Mouse (Mus musculus): ENCODE data around the gene Serpina5. TPM values are rescaled to one million over a fixed set of nuclear protein-coding genes. Genes with fewer than 3 reads are reported as not detected.
"Not testable (repeated sequence)": the region's sequence is repeated elsewhere in the genome, so short reads cannot be mapped to it uniquely, and the experiment has no call there.

The Serpina5 gene
- polyA plus RNA-seq, 1 experiment from 2014 or later: not detected

DNA sequence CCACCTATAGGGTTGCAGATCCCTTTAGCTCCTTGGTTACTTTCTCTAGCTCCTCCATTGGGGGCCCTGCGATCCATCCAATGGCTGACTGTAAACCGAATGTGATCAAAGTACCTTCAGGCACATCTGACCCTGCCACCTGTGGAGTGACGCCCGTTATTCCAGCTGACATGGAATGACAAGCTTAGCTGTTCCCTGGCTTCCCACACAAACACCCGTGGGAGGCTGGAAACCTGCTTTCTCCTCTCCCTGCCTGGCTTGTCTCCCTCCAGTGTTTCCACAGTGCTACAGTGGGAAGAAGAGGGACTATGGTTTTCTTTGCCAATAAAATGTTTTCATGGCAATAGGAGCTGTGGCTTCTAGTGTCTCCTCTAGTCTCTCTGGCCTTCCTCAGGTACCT, 28.6 kb upstream of the Serpina5 start:
- WGBS: 50% methylated on average over 5 of the region's 5 CpGs
- no peaks in the 10 kb centered on the region for H3K36me3 ChIP-seq

DNA sequence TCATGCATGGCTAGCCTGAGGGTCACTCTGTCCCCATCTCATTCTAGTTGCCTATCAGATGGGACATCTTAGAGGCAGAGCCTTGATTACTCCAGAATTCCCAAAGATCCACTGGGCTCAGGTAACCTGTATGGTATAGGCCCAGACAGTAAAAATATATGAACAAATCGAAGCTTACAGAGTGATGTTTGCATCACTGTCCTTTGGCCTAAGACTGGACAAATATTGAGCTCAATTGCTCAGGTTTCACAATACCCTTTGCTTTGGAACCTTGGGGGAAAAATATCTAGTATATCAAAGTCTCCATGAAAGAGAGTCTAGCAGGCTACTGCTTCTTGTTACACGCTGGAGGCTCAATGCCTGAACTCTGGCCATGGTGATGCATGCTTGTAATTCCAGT, 10.8 kb upstream of the Serpina5 start:
- WGBS: 69% methylated on average over 2 of the region's 2 CpGs
- no peak for ATAC-seq (replicated peaks; ENCODE audit: low FRiP score)
- H3K27me3 ChIP-seq: no peaks in the 10 kb centered on the region
- no peak overlapping the region for H3K27ac ChIP-seq
- no peaks in the 10 kb centered on the region for H3K36me3 ChIP-seq
- H3K4me1 ChIP-seq: no peaks in the 10 kb centered on the region
- H3K9ac ChIP-seq: no peak overlapping the region
- no peak overlapping the region for H3K4me3 ChIP-seq (replicated peaks)
- H3K4me2 ChIP-seq: no peak overlapping the region
- no peaks in the 10 kb centered on the region for H3K9me3 ChIP-seq (replicated peaks)

More for the DNA sequence above, 28.6 kb upstream of the Serpina5 start:
- Histone ChIP-seq H3K4me2 (no peak overlapping the region), H3K4me1 (no peaks in the 10 kb centered on the region), H3K9ac (no peak overlapping the region), H3K27ac (no peak overlapping the region), H3K27me3 (no peaks in the 10 kb centered on the region), H3K4me3 (replicated peaks) (no peak overlapping the region), H3K9me3 (replicated peaks) (no peaks in the 10 kb centered on the region)
- no peak for ATAC-seq (replicated peaks; ENCODE audit: low FRiP score)

DNA sequence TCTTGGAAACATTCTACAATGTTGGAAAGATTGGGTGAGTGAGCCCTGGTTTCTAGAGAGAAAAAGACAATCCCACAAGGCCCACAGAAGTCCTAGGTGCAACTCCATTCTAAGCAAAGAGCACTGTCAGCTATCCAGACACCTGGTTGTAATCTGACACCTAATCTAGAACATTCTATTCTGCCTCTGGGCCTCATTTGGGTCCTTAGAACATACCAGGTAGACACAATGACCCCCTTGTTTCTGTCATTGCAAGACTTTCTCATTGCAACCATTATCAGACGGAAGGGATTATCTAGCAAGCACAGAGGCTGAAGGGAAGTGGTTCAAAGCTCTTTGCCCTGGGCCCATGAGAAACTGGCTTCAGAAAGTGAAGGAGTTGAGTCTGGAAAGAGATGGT, 9.6 kb upstream of the Serpina5 start:
- H3K9me3 ChIP-seq (replicated peaks): no peaks in the 10 kb centered on the region
- H3K9ac ChIP-seq: no peak overlapping the region
- no peaks in the 10 kb centered on the region for H3K4me1 ChIP-seq
- H3K27ac ChIP-seq: no peak overlapping the region
- WGBS: 90% methylated on average over 1 of the region's 1 CpGs
- H3K27me3 ChIP-seq: no peaks in the 10 kb centered on the region
- no peak for ATAC-seq (replicated peaks; ENCODE audit: low FRiP score)
- no peak overlapping the region for H3K4me2 ChIP-seq
- H3K36me3 ChIP-seq: no peaks in the 10 kb centered on the region
- H3K4me3 ChIP-seq (replicated peaks): no peak overlapping the region

DNA sequence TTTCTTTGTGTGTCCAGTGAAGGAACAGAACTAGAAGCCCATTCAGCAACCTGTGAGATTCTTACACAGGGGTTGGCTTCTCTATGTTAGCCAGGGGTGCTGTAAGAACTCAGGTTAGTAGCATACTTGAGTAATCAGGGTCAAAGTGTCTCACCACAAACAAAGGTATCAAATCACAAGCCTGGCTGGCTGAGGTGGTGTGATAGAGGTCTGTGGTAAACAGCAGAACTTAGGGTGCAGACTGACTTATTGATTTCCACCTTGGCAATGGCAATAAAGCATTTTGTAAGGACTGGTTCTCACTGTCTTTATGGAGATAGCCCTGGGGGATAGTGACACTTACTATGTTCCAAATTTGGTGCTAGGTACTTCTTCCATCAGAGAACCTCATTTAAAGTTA, 4.9 kb downstream of the Serpina5 start:
- Histone ChIP-seq H3K36me3 (no peaks in the 10 kb centered on the region), H3K4me2 (no peak overlapping the region), H3K4me3 (replicated peaks) (no peak overlapping the region), H3K27me3 (no peaks in the 10 kb centered on the region), H3K27ac (no peak overlapping the region), H3K9me3 (replicated peaks) (no peaks in the 10 kb centered on the region), H3K9ac (no peak overlapping the region), H3K4me1 (no peaks in the 10 kb centered on the region)
- no peak for ATAC-seq (replicated peaks; ENCODE audit: low FRiP score)

DNA sequence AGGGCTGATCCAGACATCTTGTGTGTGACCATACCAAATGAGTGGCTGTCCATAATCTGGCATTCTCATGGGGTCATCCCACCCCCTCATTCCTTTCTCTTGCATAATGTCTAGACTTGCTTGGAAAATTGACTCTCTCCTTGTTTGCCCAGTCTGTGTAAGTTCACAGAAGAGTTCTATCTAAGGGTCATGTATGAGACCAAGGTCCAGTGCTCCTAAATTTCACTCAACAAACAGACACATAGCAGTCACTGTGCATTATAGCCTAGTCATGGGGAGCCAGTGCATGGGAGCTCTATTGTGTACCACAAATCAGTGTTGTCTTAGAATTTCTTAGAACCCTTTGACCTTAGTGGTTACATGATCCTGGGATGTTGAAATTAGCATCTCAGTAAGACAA, 6.0 kb downstream of the Serpina5 start:
- Histone ChIP-seq H3K27me3 (no peaks in the 10 kb centered on the region), H3K27ac (no peak overlapping the region), H3K4me2 (no peak overlapping the region), H3K4me3 (replicated peaks) (no peak overlapping the region), H3K4me1 (no peaks in the 10 kb centered on the region), H3K9me3 (replicated peaks) (no peaks in the 10 kb centered on the region), H3K9ac (no peak overlapping the region), H3K36me3 (no peaks in the 10 kb centered on the region)
- ATAC-seq (replicated peaks; ENCODE audit: low FRiP score): no peak

DNA sequence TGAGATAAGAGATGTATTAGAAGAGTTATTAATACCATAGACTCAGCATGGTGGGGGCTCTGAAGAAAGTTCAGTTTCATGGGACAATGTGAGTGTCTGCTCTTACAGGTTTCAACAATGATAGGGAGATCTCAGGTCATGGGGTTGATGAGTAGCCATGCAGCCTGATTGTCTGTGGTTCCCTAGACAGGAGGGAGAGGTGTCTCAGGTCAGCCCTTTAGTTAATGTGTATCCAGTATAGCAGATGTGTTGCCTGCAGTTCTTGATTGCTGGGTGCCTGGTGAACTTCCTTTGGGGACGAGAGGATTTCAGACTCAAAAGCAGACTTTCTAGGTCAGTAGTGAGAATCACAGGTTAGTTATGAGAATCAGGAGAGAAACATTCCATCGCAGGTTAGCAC, 7.6 kb downstream of the Serpina5 start:
- Histone ChIP-seq H3K27me3 (no peaks in the 10 kb centered on the region), H3K36me3 (no peaks in the 10 kb centered on the region), H3K9me3 (replicated peaks) (no peaks in the 10 kb centered on the region), H3K4me1 (no peaks in the 10 kb centered on the region), H3K9ac (no peak overlapping the region), H3K4me2 (no peak overlapping the region), H3K4me3 (replicated peaks) (no peak overlapping the region), H3K27ac (no peak overlapping the region)
- WGBS: 75% methylated on average over 2 of the region's 2 CpGs
- no peak for ATAC-seq (replicated peaks; ENCODE audit: low FRiP score)

DNA sequence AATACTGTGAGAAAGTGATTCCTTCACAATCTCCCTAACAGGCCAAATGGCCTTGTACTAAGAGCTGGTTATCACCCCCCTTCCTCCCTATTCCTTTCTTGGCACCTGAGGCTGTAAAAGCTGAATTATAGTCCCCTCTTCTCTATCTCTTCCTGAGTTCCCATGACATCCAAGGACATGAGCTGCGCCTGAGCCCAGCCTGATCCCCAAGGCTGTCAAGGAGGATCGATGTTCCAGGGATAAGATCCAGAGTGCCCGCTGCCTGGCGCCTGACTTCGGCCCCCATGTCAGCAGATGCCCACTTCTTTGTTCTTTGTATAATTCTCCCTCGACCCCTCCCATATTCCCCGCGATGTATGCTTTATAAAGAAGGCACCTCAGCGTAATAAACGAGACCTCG, 11.4 kb downstream of the Serpina5 start, which contains the start of gene Serpina3a:
Gene Serpina3a, plus strand, starts transcription at position 392 of the 400 bp plus-strand sequence.
- H3K36me3 ChIP-seq; ATAC-seq (replicated peaks; ENCODE audit: low FRiP score): not testable (repeated sequence)
- WGBS: 77% methylated on average over 11 of the region's 11 CpGs

DNA sequence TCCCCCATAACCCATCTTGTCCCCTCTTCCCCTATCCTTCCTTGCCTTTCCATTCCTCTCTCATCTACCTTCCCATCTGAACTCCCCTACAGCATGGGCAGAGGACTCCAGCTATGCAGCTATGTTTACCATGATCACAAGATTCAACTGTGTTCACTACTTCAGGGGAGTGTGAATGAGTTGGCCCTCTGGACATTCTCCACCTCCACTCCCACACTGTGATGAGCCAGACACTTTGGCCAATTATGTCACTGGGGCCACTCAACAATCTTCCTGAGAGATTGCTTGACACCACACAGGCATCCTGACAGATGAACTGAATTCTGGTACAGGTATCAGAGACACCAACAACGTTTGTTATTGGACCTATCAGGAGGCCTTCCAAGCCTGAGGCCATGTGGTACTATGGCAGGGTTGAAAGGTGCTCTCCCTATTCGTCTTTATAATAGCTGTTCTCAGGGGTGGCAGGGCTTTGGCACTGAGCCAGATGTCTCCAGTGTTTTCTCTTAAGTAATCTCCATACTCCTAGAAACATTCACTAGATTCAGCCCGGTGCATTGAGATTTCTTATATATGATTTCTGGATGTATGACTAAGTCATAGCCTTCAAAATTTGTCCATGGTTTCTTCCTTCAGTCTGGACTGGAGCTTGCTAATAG, 14.1 kb downstream of the Serpina5 start:
- WGBS: 46% methylated on average over 3 of the region's 3 CpGs
- ATAC-seq (replicated peaks; ENCODE audit: low FRiP score): no peak
- H3K9ac ChIP-seq: no peak overlapping the region

More for the DNA sequence above, 11.4 kb downstream of the Serpina5 start, which contains the start of gene Serpina3a:
- not testable (repeated sequence) for H3K4me3 ChIP-seq (replicated peaks); H3K27ac ChIP-seq; H3K27me3 ChIP-seq; H3K9ac ChIP-seq; H3K4me1 ChIP-seq; H3K9me3 ChIP-seq (replicated peaks); H3K4me2 ChIP-seq

DNA sequence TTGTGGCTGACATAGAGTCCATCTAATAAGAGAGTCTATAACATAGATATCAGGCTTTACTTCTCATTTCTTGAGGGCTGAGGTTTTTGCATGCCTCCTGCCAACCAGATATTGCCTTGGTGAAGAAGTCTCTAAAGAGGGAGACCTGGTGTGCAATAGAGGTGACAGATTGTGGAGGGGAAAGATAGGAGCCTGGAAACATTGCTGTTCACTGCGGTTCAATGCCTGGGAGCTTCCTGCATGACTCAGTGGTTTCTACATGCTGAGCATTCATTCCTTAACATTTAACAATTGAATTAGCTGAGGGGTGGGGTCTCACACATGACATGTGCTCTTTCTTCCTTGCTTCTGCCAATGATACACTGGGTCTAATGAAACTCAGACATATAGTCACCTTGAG, 22.2 kb downstream of the Serpina5 start:
- H3K9me3 ChIP-seq (replicated peaks): no peaks in the 10 kb centered on the region
- H3K36me3 ChIP-seq: no peaks in the 10 kb centered on the region
- no peak overlapping the region for H3K9ac ChIP-seq
- no peak overlapping the region for H3K4me3 ChIP-seq (replicated peaks)
- no peak overlapping the region for H3K27ac ChIP-seq
- no peak for ATAC-seq (replicated peaks; ENCODE audit: low FRiP score)
- no peaks in the 10 kb centered on the region for H3K4me1 ChIP-seq
- WGBS: 88% methylated on average over 1 of the region's 1 CpGs
- H3K27me3 ChIP-seq: no peaks in the 10 kb centered on the region
- no peak overlapping the region for H3K4me2 ChIP-seq

More for the DNA sequence above, 14.1 kb downstream of the Serpina5 start:
- H3K27ac ChIP-seq: no peak overlapping the region
- H3K4me3 ChIP-seq (replicated peaks): no peak overlapping the region
- H3K27me3 ChIP-seq: no peaks in the 10 kb centered on the region
- H3K9me3 ChIP-seq (replicated peaks): no peaks in the 10 kb centered on the region
- H3K4me1 ChIP-seq: no peaks in the 10 kb centered on the region
- no peaks in the 10 kb centered on the region for H3K36me3 ChIP-seq
- no peak overlapping the region for H3K4me2 ChIP-seq

DNA sequence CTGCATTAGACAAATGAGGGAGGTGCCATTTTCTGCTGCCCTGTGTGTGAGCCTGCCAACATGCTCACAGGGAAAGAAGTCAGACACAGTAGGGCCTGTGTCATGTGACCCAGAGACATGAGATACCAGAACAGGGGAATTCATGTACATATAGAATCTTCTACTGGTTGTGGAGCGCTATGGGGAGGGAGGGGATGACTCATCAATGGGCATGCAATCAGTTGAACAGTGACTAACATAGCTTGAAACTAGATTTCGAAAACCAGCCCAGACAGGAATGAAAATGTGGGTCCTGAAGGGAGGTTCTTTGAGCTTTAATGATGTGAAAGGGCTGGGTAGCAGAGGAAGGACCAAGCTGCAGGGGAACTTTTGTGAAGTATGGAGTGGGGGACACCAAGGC, 23.1 kb downstream of the Serpina5 start:
- Histone ChIP-seq H3K4me2 (no peak overlapping the region), H3K4me3 (replicated peaks) (no peak overlapping the region), H3K27ac (no peak overlapping the region), H3K9me3 (replicated peaks) (no peaks in the 10 kb centered on the region), H3K4me1 (no peaks in the 10 kb centered on the region), H3K27me3 (no peaks in the 10 kb centered on the region), H3K9ac (no peak overlapping the region), H3K36me3 (no peaks in the 10 kb centered on the region)
- ATAC-seq (replicated peaks; ENCODE audit: low FRiP score): no peak
- WGBS: 89% methylated on average over 2 of the region's 2 CpGs

DNA sequence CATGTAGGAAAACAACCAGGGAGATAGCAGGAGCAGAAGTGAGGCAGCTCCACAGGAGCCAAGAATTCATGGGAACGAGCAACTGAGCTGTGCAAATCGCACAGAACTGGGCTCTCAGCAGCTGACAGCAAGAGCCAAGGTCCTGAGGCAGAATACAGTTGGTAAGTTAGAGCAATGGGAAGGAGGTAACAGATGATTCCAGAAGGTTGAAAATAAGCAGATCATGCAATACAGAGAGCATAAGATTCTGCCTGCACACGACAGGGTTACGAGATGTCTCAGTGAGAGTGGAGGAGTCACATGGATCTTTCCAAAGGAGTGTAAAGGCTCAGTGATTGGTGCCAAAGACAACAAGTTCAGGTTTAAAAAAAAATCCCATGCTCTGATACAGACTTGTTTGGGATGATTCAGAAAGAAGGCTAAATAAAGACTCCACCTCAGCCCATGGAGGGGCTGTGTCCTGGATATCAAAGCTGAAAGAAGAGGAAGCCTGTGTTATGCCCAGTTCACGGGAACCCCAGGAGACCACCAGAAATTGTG, 24.2 kb downstream of the Serpina5 start:
- whole genome bisulfite sequencing: 57% methylated on average over 5 of the region's 5 CpGs
- H3K9me3 ChIP-seq (replicated peaks): no peaks in the 10 kb centered on the region
- no peak overlapping the region for H3K4me3 ChIP-seq (replicated peaks)
- H3K4me1 ChIP-seq: no peaks in the 10 kb centered on the region
- no peak overlapping the region for H3K9ac ChIP-seq
- H3K27ac ChIP-seq: no peak overlapping the region
- H3K27me3 ChIP-seq: no peaks in the 10 kb centered on the region
- no peak for ATAC-seq (replicated peaks; ENCODE audit: low FRiP score)
- H3K4me2 ChIP-seq: no peak overlapping the region
- H3K36me3 ChIP-seq: no peaks in the 10 kb centered on the region

DNA sequence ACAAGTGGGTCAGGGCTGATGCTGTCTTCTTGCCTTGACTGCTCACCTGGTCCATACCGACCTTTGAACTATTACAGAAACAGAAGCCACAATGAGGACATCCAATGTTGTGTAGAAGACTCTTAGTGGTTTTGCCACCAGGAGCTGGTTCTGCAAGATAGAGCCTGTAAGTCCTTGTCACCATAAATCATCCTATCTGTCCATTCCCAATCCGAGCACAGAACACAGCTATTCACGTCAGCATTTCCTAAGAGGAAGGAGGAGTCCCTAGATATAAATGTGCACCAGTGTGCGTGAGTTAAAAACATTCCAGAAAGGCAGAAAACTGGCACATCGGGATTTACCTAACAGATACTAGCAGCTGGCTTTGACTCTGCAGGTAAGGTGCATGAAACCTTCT, 26.8 kb downstream of the Serpina5 start, which contains the start of gene Serpina3b:
Gene Serpina3b, plus strand, starts transcription at position 301 of the 400 bp plus-strand sequence.
- no peaks in the 10 kb centered on the region for H3K36me3 ChIP-seq
- no peak within 1 kb of the TSS for H3K27ac ChIP-seq
- no peak within 1 kb of the TSS for H3K4me3 ChIP-seq (replicated peaks)
- H3K27me3 ChIP-seq: no peaks in the 10 kb centered on the region
- WGBS: 70% methylated on average over 5 of the region's 5 CpGs
- no peak within 1 kb of the TSS for H3K9ac ChIP-seq
- H3K4me1 ChIP-seq: no peaks in the 10 kb centered on the region
- H3K9me3 ChIP-seq (replicated peaks): no peaks in the 10 kb centered on the region
- no peak for ATAC-seq (replicated peaks; ENCODE audit: low FRiP score)
- no peak within 1 kb of the TSS for H3K4me2 ChIP-seq

DNA sequence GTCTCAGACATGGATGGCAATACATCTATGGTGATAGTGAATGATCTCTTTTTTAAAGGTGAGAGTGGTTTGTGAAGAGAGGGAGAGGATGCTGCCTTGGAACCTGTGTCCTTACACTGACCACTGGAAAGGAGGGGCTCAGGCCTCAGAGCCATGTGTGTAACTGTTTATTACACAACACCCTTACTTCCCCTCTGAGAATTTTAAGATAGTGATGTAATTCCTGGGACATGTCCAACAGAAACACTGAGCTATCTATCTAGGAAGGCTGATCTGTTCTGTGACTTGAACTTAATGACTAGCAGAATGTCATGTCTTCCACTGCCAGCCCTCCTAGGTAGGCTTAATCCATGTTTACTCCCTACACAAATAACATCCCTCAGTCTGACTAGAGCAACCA, 30.1 kb downstream of the Serpina5 start:
- no peak for ATAC-seq (replicated peaks; ENCODE audit: low FRiP score)
- H3K4me2 ChIP-seq: no peak overlapping the region
- no peak overlapping the region for H3K4me3 ChIP-seq (replicated peaks)
- H3K27ac ChIP-seq: no peak overlapping the region
- no peaks in the 10 kb centered on the region for H3K36me3 ChIP-seq
- H3K9me3 ChIP-seq (replicated peaks): no peaks in the 10 kb centered on the region
- H3K9ac ChIP-seq: no peak overlapping the region
- no peaks in the 10 kb centered on the region for H3K27me3 ChIP-seq
- H3K4me1 ChIP-seq: no peaks in the 10 kb centered on the region
